Mouse (Mus musculus) spleen, adult 2 months (tissue): Measurements from ENCODE around the gene Atrx. TPM values are rescaled to one million over a fixed set of nuclear protein-coding genes. Genes with fewer than 3 reads are reported as not detected.

Source experiments
- DNase-seq, 2 experiments: peaks; one replicate each; pipeline versions ENCODE4 v3.0.0 to v3.0.0-alpha.2; 2012 to 2021; ENCODE audit warnings: low spot score in 2 of 2, low read depth in 1 of 2
- H3K27ac ChIP-seq: fragments of 200-500 bp; 2 replicates; pipeline ENCODE4 v1.5.1; 2012; ENCODE audit warnings: low read length, inconsistent platforms; ENCODE audit not compliant: insufficient read depth
- H3K27me3 ChIP-seq: fragments of 200-500 bp; 2 replicates; pipeline ENCODE4 v1.6.1; 2012; ENCODE audit warnings: mild to moderate bottlenecking, moderate library complexity, low read length, inconsistent platforms; ENCODE audit not compliant: control insufficient read depth, insufficient read depth
- H3K36me3 ChIP-seq: fragments of 200-500 bp; 2 replicates; pipeline ENCODE4 v1.6.1; 2012; ENCODE audit warnings: mild to moderate bottlenecking, low read length, inconsistent platforms; ENCODE audit not compliant: control insufficient read depth, insufficient read depth
- H3K4me1 ChIP-seq: fragments of 200-500 bp; 2 replicates; pipeline ENCODE4 v1.6.1; 2011; ENCODE audit warnings: inconsistent platforms; ENCODE audit not compliant: control insufficient read depth, insufficient read depth, insufficient read length
- H3K4me3 ChIP-seq: fragments of 200-500 bp; 2 replicates; pipeline ENCODE4 v1.5.1; 2011; ENCODE audit warnings: mild to moderate bottlenecking, inconsistent platforms; ENCODE audit not compliant: insufficient read depth, insufficient read length; ENCODE audit errors: extremely low read depth
- CTCF ChIP-seq: fragments of 200-500 bp; IDR thresholded peaks from 2 replicates; pipeline ENCODE4 v1.5.1; 2011; ENCODE audit warnings: mild to moderate bottlenecking, inconsistent platforms; ENCODE audit not compliant: insufficient read depth, insufficient read length, insufficient replicate concordance; ENCODE audit errors: extremely low read depth
- POLR2A ChIP-seq: fragments of 200-500 bp; IDR thresholded peaks from 2 replicates; pipeline ENCODE4 v1.6.1; 2011; ENCODE audit warnings: low read depth, low read length, inconsistent platforms
- WGBS: fragments of 180-500 bp; shearing (Covaris S2); methylation state at CpG from one replicate; pipeline ENCODE4 v1.1.7; 2018; 5-methylcytosine and 5-hydroxymethylcytosine counted together
- polyA plus RNA-seq: library from polyadenylated mRNA; depleted of rRNA; stranded (reverse); fragments of >200 nt; gene quantifications from 2 replicates; pipeline ENCODE4 v1.2.3, GENCODE M21; 2012

The Atrx gene
- polyA plus RNA-seq, 1 experiment: 31.7 TPM

DNA sequence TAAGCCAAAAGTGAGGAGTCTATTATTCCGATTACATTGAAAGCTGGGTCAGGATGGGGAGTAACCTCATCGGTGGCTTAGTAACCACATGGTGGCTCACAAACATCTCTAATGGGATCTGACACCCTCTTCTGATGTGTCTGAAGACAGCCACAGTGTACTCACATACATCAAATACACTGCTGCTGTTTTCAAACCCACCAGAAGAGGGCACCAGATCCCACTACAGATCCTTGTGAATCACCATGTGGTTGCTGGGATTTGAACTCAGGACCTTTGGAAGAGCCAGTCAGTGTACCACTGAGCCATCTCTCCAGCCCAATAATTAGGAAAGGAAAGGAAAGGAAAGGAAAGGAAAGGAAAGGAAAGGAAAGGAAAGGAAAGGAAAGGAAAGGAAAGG lies 7.8 kb downstream of the Atrx start:
- peak in 1 of 2 experiments; percentile 41 for DNase-seq
- 77% methylated on average over 2 of the region's 2 CpGs for WGBS
- Histone ChIP-seq H3K36me3 (no peaks in the 10 kb centered on the region), H3K4me1 (peaks cover 4% of the 10 kb centered on the region; the same call in 1 of the 2 replicates), H3K27me3 (no peaks in the 10 kb centered on the region), H3K4me3 (no peak overlapping the region), H3K27ac (no peak overlapping the region)
- TF ChIP-seq CTCF: no peak
- TF ChIP-seq POLR2A: no peak

DNA sequence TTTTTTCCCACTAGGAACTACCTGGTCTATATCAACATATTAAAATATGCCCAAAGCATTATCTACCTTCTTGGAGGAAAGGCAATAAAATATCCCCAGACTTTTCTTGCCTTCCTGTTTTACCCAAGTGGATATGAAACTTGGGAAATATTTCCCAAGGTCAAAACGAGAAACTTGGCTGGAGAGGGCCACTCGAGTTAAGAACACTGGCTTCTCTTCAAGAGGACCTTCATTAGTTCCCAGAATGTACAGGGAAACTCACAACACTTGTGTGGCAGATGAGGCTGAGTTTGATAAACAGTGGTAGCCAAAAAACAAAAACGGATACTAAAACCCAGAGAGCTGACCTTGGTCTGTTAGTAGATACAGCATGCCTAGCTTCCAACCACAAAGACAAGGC lies 17.5 kb downstream of the Atrx start:
- WGBS: 67% methylated on average over 3 of the region's 3 CpGs

GRCm38 (mm10) chrX:105901611-105902010 lies 27.6 kb downstream of the Atrx start:
- H3K36me3 ChIP-seq: no peaks in the 10 kb centered on the region
- no peaks in the 10 kb centered on the region for H3K27me3 ChIP-seq
- no peak for TF ChIP-seq CTCF
- TF ChIP-seq POLR2A: no peak
- no peak overlapping the region for H3K27ac ChIP-seq
- no peak overlapping the region for H3K4me3 ChIP-seq
- 88% methylated on average over 1 of the region's 1 CpGs for WGBS
- H3K4me1 ChIP-seq: no peaks in the 10 kb centered on the region
- no peak for DNase-seq

More for the DNA sequence above, 17.5 kb downstream of the Atrx start:
- no peaks in the 10 kb centered on the region for H3K4me1 ChIP-seq
- no peak for DNase-seq
- H3K4me3 ChIP-seq: no peak overlapping the region
- TF ChIP-seq CTCF (no peak), POLR2A (no peak)
- no peaks in the 10 kb centered on the region for H3K27me3 ChIP-seq
- H3K36me3 ChIP-seq: no peaks in the 10 kb centered on the region
- H3K27ac ChIP-seq: no peak overlapping the region

DNA sequence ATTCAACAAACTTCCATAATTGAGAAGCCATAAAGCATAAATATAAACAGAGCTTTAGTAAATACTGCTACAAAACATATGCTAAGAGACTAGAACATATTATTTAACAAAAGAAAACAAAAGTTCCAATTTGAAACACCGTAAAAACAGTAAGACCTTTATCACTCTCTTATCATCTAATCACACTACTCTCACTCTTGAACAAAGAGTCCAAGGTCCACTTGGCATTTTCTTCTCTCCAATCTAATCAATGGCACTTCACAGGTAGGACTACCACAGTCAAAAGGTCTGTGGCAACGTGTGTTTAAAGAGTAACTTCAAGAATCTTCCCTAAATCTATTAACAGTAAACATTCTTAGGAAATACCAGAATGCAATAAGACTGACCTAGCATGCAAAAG lies 42.3 kb downstream of the Atrx start:
- no peaks in the 10 kb centered on the region for H3K4me1 ChIP-seq
- H3K27ac ChIP-seq: no peak overlapping the region
- no peaks in the 10 kb centered on the region for H3K27me3 ChIP-seq
- WGBS: 83% methylated on average over 2 of the region's 2 CpGs
- DNase-seq: no peak
- H3K4me3 ChIP-seq: no peak overlapping the region
- peaks cover 2% of the 10 kb centered on the region; the same call in 1 of the 2 replicates for H3K36me3 ChIP-seq
- TF ChIP-seq POLR2A (no peak), CTCF (no peak)

- peak in 1 of 2 experiments; percentile 2 for DNase-seq
- TF ChIP-seq POLR2A (no peak), CTCF (peak; percentile 16; the same call in 1 of the 2 replicates)
- Histone ChIP-seq H3K4me3 (no peak overlapping the region), H3K27me3 (no peaks in the 10 kb centered on the region), H3K4me1 (no peaks in the 10 kb centered on the region), H3K36me3 (no peaks in the 10 kb centered on the region; the same call in 1 of the 2 replicates), H3K27ac (no peak overlapping the region)
- 85% methylated on average over 5 of the region's 5 CpGs for WGBS
These were observed 64.8 kb downstream of the Atrx start for GRCm38 (mm10) chrX:105864367-105864766.

GRCm38 (mm10) chrX:105824462-105824861 lies 104.7 kb downstream of the Atrx start:
- no peak for DNase-seq
- Histone ChIP-seq H3K27ac (no peak overlapping the region), H3K36me3 (peaks cover 4% of the 10 kb centered on the region; the same call in 1 of the 2 replicates), H3K27me3 (no peaks in the 10 kb centered on the region), H3K4me1 (no peaks in the 10 kb centered on the region), H3K4me3 (no peak overlapping the region)
- TF ChIP-seq POLR2A: no peak
- TF ChIP-seq CTCF: no peak
- 80% methylated on average over 5 of the region's 5 CpGs for WGBS

DNA sequence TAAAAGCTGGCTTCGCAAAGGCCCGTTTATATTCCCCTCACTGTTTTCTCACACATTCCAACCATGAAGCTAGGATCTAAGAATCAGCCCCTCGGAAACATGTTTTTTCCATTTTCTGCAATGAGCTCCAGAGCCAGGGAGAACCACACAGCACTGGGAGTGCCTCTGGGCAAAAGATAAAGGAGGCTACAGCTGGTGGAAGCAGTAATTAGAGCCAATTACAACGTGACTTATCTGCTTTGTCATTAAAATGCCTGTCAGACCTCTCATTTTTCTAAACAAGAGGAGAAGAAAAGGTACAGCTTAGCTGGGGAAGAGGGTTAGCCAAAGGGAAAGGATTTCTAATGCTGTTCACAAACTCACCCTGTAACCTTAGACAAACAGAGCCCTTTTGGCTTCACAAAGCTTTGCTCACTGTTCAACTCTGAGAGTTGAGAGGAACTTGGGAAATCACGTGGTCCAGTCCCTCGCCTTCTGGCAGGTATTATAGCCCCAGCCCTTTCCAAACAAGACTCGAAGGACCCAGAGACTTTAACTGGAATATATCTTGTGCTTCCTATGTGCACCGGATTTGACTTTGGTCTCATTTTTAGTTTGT lies 134.3 kb downstream of the Atrx start:
- no peak overlapping the region for H3K27ac ChIP-seq
- DNase-seq: no peak
- H3K36me3 ChIP-seq: no peaks in the 10 kb centered on the region
- H3K27me3 ChIP-seq: no peaks in the 10 kb centered on the region
- H3K4me3 ChIP-seq: no peak overlapping the region
- TF ChIP-seq POLR2A (no peak), CTCF (no peak)
- H3K4me1 ChIP-seq: no peaks in the 10 kb centered on the region
- 83% methylated on average over 8 of the region's 8 CpGs for WGBS
